11 mouse cellular contexts compared by ENCODE assay signal in genomic region chr7:135083421-135083820, GRCm38 (mm10).
DNase-seq lines count a peak whose midpoint lies in the region.
"Had no signal": no experiment of that assay in that cellular context is flagged by ENCODE, and none has a peak within 500 bp of the region (broad histone marks: within the 10 kb centered on the region; RNA-seq: fewer than 3 reads in every experiment).

No protein-coding gene starts in this region.

- peak; percentile 41 to 69 for DNase-seq in kidney, adult 8-10 months
- DNase-seq in kidney, postnatal 4 days = no peak
- DNase-seq in cerebellum, adult 11-12 months = peak; percentile 75
- DNase-seq in cerebellum, adult 9-10 months = peak; percentile 83
- DNase-seq in kidney, postnatal 10 days = peak; percentile 24
- no peak for DNase-seq in testis, postnatal 14 days (ENCODE audit: low spot score)
- no peak for DNase-seq in neural tube, embryonic 10.5 days (ENCODE audit: extremely low spot score, low spot score)
- no peak for DNase-seq in embryo, embryonic 10 days (ENCODE audit: low spot score)
- DNase-seq: gastrocnemius, adult 2 months; heart, postnatal 36 days; thymus, postnatal 4 days had no signal

Comparison
In these comparisons a context has a peak if more than half of its experiments do, and no peak if none do; other contexts are left out.
1. DNase-seq: peak in kidney, adult 8-10 months (2 of 2), cerebellum, adult 11-12 months (single experiment), cerebellum, adult 9-10 months (single experiment) and kidney, postnatal 10 days (single experiment); none in kidney, postnatal 4 days (0 of 2), testis, postnatal 14 days (single experiment), neural tube, embryonic 10.5 days (single experiment) and embryo, embryonic 10 days (single experiment).